Mouse (Mus musculus): ENCODE data around the gene Mre11a.
A peak's percentile ranks its signal among the peaks of the same experiment; 100 is the strongest.

Mre11a gene

GRCm38 (mm10) chr9:14784039-14785002, at the start of gene Mre11a, which contains the start of gene Ankrd49:
Gene Mre11a, plus strand, starts transcription at chr9:14784654.
Gene Ankrd49, minus strand, starts transcription at chr9:14784856.
- DNase-seq (ENCODE audit: extremely low read depth, insufficient read length, low spot score) = peak; percentile 88

DNA sequence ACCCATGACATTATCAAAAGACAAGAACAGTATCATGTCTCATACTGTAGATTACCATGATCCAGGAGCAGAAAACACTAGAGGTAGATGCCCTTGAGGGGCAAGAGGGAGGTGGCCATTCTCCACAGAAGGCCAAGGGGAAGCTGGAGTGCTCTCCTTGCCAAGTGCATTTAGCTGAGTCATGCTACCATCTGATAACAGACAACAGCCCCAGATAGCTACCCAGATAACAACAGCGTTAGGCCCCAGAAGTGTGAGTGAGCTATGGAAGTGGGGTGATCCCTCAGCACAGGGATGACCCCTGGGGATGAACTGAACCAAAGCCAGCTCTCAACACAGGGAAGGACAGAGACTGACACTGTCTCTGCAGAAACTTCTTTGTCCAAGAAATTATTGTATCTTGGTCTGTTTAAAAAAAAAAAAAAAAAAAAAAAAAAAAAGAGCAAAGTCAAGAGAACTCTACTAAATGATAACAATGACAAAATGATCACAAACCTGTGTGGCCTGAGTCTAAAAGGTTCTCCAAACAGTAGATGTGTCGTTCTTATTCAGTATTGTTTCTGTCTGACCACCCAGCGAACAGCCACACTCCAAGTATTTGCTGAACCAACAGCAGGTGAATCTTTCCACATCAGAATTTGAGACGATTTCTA, 44.8 kb upstream of the Mre11a start:
- DNase-seq (ENCODE audit: extremely low read depth, insufficient read length, low spot score) = no peak

- no peak for DNase-seq (ENCODE audit: extremely low read depth, insufficient read length, low spot score)
Measured at GRCm38 (mm10) chr9:14740151-14740924, 44.1 kb upstream of the Mre11a start, which contains the start of gene Piwil4. Gene Piwil4, minus strand, starts transcription at chr9:14740733.

GRCm38 (mm10) chr9:14750901-14751502, 33.5 kb upstream of the Mre11a start:
- no peak for DNase-seq (ENCODE audit: extremely low read depth, insufficient read length, low spot score)

DNA sequence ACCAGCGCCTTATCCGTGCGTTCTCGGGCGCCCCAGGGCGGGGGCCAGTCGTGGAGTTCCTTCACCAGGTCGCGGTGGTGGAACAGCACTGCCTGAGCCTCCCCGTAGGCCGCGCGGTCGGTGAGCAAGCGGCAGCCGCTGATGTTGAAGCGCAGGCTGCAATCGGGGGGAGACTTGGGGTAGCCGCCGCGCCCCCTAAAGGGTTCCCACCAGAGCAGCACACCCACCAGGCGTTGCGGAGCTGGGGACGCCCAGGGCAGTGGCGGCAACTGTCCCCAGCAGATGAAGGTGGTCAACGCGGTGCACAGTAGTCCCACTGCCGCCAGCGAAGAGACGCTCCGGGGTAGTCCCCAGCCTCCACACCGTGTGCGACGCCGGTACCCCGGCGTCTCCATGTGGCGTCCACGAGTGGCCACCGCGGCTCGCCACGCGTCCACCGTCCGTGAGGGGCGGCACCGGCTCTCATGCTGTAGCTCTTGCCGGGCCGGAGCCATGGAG, 32.9 kb upstream of the Mre11a start:
- DNase-seq (ENCODE audit: extremely low read depth, insufficient read length, low spot score) = no peak

DNA sequence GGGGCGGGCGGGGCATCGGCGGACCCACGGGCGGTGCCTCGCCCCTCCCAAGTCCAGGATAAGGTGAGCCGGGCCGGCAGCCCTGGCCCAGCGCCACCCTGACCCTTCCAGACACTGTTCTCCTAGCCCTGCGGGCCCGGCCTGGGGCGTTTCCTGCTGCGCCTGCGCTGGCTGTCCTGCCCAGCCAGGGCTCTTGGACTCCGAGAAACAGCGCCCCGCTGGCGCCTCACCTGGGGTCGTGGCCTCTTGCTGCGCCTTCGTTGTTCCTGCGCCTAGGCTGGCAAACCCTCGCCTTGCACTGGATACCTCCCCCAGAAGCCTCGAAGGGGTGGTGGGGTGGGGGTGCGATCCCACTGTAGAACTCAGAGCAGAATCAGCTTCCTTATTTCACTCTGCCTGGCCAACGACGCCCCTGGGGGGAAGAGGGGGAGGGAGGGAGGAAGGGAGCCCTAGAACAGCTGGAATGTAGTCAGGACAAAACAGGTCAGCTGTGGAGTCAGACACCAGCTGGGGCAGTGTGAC, 32.4 kb upstream of the Mre11a start, which contains the start of gene Fut4:
Gene Fut4 (minus strand): TSS at position 393 of the 522 bp plus-strand sequence.
- DNase-seq (ENCODE audit: extremely low read depth, insufficient read length, low spot score) = no peak

GRCm38 (mm10) chr9:14753947-14754346, 30.5 kb upstream of the Mre11a start:
- no peak for DNase-seq (ENCODE audit: extremely low read depth, insufficient read length, low spot score)

- DNase-seq (ENCODE audit: extremely low read depth, insufficient read length, low spot score) = no peak
Measured at GRCm38 (mm10) chr9:14754469-14754868, 30.0 kb upstream of the Mre11a start.

- DNase-seq (ENCODE audit: extremely low read depth, insufficient read length, low spot score) = no peak
Measured at GRCm38 (mm10) chr9:14758590-14758989, 25.9 kb upstream of the Mre11a start.

GRCm38 (mm10) chr9:14759261-14759660, 25.2 kb upstream of the Mre11a start:
- DNase-seq (ENCODE audit: extremely low read depth, insufficient read length, low spot score) = peak; percentile 47

DNA sequence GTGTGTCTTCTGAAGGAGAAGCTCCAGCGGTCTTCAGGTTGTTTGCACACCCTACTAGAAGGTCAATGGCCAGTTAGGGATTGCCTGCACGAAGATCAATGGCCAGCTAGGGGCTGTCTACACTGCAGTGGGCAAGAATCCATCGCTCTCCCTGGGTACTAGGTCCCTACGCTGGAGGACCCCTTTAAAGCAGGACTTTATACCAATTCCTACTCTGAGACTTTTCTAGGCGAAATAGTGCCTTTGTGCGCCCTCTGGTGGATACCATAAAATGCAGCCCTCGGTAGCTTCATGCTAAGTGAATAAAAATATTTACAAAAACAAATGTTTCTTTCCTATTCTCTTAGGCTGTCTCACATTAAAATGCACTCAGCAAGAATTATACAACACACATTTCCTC, 19.7 kb upstream of the Mre11a start:
- no peak for DNase-seq (ENCODE audit: extremely low read depth, insufficient read length, low spot score)

DNA sequence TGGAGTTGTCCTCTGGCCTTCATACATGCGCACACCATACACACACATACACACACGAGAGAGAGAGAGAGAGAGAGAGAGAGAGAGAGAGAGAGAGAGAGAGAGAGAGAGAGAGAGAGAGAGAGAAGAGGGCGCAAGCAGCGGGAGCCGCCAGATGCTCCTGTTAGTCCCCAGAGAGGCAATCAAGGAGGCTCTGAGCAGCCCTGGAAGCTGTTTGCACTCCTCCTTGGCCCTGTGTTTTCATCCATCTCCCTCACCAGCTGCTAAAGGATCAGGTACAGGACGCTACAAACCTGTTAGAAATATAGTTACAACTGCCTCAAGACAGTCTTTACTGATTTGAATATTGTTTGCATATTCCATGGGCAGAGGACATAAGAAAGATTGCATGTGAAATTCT, 14.6 kb upstream of the Mre11a start:
- DNase-seq (ENCODE audit: extremely low read depth, insufficient read length, low spot score) = no peak

GRCm38 (mm10) chr9:14770803-14771471, 13.5 kb upstream of the Mre11a start, which contains the start of gene 1700012B09Rik:
Gene 1700012B09Rik, minus strand, starts transcription at chr9:14771030.
- no peak for DNase-seq (ENCODE audit: extremely low read depth, insufficient read length, low spot score)

DNA sequence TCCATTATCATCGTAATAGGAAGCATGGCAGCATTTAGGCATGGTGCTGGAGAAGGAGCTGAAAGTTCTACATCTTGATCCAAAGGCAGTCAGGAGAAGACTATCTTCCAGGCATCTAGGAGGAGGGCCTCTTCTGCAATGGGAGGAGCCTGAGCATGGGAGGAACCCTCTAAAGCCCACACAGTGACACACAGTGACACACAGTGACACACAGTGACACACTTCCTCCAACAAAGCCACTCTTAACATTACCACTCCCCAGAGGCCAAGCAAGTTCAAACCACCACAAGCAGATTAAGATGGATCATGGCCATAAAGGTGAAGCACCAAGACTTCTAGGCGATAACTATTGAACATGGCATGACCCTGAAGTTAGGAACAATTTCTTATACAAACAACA, 12.4 kb upstream of the Mre11a start:
- DNase-seq (ENCODE audit: extremely low read depth, insufficient read length, low spot score) = no peak

GRCm38 (mm10) chr9:14773813-14774212, 10.6 kb upstream of the Mre11a start:
- DNase-seq (ENCODE audit: extremely low read depth, insufficient read length, low spot score) = no peak

GRCm38 (mm10) chr9:14778341-14778740, 6.1 kb upstream of the Mre11a start:
- no peak for DNase-seq (ENCODE audit: extremely low read depth, insufficient read length, low spot score)

DNA sequence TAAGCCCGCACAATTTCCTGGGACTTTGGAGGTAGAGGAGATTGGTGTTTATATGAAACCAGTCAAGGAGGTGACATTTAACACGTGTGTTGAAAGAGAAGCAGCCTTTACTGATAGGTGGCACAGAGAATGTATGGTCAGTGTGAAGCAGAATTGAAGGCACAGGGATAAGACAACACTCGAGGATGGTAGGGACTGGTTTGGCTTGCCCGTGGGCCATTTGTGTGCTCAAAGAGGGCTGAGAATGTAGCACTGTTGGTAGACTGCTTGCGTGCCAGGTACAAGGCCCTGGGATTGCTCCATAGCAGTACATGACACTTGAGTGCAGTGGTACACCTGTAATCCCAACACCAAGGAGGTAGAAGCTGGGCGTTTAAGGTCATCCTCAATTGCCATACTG, 2.9 kb downstream of the Mre11a start:
- DNase-seq (ENCODE audit: extremely low read depth, insufficient read length, low spot score) = no peak

DNA sequence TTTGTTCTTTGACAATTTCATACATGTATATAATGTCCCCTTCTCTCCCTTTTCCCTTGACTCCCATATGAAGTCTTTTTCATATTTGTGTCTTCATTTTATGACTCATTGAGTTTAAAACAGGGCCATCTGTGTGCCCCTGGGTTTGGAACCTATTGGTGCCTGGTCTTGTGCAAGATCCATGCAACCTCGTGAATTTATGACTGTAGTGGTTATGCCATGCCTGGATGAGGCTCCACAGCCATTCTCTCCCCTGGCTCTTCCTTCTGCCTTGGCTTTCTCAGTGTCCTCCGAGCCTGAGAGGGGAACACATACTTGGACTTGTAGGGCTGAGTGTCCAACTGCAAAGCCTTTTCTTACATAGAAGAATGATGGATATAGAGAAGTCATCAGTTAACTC, 21.3 kb downstream of the Mre11a start:
- DNase-seq (ENCODE audit: extremely low read depth, insufficient read length, low spot score) = no peak

- DNase-seq (ENCODE audit: extremely low read depth, insufficient read length, low spot score) = no peak
Measured at GRCm38 (mm10) chr9:14806786-14807185, 22.3 kb downstream of the Mre11a start.

Measured in 3134 (cell line).